Mouse (Mus musculus): ENCODE results near the gene Srsf6. TPM values are rescaled to one million over a fixed set of nuclear protein-coding genes. Genes with fewer than 3 reads are reported as not detected.

Srsf6 gene
- polyA plus RNA-seq, 1 experiment: 129 TPM

GRCm38 (mm10) chr2:162973206-162973605, 41.9 kb downstream of the Srsf6 start:
- H3K4me1 ChIP-seq (ENCODE audit: control insufficient read depth, insufficient read depth, low read length): no peaks in the 10 kb centered on the region
- no peak for TF ChIP-seq CTCF (IDR thresholded peaks at IDR 0.05; ENCODE audit: extremely low read depth, insufficient read depth, low read length)
- TF ChIP-seq POLR2A (IDR thresholded peaks at IDR 0.05; ENCODE audit: extremely low read depth, insufficient read depth, low read length): no peak
- H3K27ac ChIP-seq (ENCODE audit: insufficient read depth, low read length): no peak overlapping the region

GRCm38 (mm10) chr2:162973637-162974036, 42.3 kb downstream of the Srsf6 start:
- no peak overlapping the region for H3K4me3 ChIP-seq (ENCODE audit: insufficient read depth, low read length)
- H3K4me1 ChIP-seq (ENCODE audit: control insufficient read depth, insufficient read depth, low read length): no peaks in the 10 kb centered on the region
- TF ChIP-seq POLR2A (IDR thresholded peaks at IDR 0.05; ENCODE audit: extremely low read depth, insufficient read depth, low read length) (no peak), CTCF (IDR thresholded peaks at IDR 0.05; ENCODE audit: extremely low read depth, insufficient read depth, low read length) (no peak)
- no peak overlapping the region for H3K27ac ChIP-seq (ENCODE audit: insufficient read depth, low read length)

More at GRCm38 (mm10) chr2:162973206-162973605, 41.9 kb downstream of the Srsf6 start:
- H3K4me3 ChIP-seq (ENCODE audit: insufficient read depth, low read length): no peak overlapping the region

DNA sequence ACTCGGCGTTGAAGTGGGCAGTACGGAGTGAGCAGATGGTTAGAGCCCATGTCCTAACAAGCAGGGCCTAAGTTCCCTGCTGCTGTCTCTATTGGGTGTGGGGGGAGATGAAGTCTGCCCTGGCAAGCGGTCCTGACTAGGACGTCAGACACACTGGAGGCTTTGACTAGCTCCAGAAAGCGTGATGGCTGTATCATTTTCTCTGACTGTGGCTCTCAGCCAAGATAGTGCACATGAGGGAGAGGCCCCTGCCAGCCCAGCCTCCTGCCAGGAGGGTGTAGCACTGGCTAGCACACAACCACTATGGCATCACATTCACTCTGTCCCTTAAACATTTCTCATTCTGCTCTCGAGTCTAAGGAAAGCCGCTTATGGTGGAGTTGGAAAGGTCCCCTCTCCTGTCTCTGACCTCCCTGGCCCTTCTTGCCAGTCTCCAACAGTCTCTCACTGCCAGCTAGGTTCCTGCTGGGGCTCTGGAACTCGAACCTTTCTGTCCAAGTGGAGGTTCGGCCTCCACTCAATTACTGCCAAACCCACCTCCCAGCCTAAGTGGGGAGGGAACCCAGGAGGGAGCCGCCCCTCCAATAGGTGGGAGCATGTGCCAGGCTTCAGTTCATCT, 43.9 kb downstream of the Srsf6 start:
- 0 out of 2 replicates have a peak overlapping the region, but pooled peaks have one; percentile 10 for H3K27ac ChIP-seq (ENCODE audit: insufficient read depth, low read length)
- H3K4me1 ChIP-seq (ENCODE audit: control insufficient read depth, insufficient read depth, low read length): no peaks in the 10 kb centered on the region
- no peak for TF ChIP-seq CTCF (IDR thresholded peaks at IDR 0.05; ENCODE audit: extremely low read depth, insufficient read depth, low read length)
- TF ChIP-seq POLR2A (IDR thresholded peaks at IDR 0.05; ENCODE audit: extremely low read depth, insufficient read depth, low read length): no peak
- no peak overlapping the region for H3K4me3 ChIP-seq (ENCODE audit: insufficient read depth, low read length)

GRCm38 (mm10) chr2:162976001-162976400, 44.7 kb downstream of the Srsf6 start:
- no peak overlapping the region for H3K4me3 ChIP-seq (ENCODE audit: insufficient read depth, low read length)
- no peak overlapping the region for H3K27ac ChIP-seq (ENCODE audit: insufficient read depth, low read length)
- no peaks in the 10 kb centered on the region for H3K4me1 ChIP-seq (ENCODE audit: control insufficient read depth, insufficient read depth, low read length)
- TF ChIP-seq POLR2A (IDR thresholded peaks at IDR 0.05; ENCODE audit: extremely low read depth, insufficient read depth, low read length) (no peak), CTCF (IDR thresholded peaks at IDR 0.05; ENCODE audit: extremely low read depth, insufficient read depth, low read length) (no peak)

DNA sequence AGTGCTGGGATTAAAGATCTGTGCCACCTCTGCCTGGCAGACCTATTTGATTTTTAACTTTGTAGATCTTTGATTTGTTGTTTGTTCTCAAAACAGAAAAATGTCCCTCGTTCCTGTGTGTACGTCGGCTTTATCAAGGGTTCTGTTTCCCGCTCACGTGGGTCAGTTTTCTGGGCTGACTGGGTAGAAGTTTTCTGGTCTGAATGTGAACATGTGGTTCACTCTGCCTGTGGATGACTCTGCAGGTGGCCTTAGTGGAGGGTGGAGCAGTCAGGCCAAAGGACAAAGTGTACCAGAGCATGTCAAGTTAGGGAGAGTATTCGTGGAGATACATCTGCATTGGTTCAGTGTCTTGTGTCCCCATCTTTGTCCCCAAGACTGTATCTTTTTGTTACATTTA, 53.1 kb downstream of the Srsf6 start:
- H3K4me3 ChIP-seq (ENCODE audit: insufficient read depth, low read length): no peak overlapping the region

DNA sequence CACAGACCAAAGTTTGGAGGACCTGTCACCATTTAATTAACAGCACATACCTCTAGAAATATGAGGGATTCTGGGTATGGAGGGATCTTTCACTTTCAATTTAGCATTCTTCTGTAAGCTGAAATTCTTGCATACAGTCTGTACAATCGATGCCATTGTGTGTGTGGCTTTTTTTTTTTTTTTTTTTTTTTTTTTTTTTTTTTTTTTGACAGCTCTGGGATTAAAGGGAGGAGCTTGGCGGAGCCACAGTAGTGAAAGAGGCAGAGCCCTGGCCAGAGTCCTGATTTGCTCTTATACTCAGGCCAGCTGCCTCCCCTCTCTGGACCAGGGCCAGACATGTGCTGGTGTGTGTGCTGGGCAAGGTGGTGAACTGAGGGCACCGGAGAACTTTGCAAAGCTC, 54.6 kb downstream of the Srsf6 start:
- H3K27ac ChIP-seq (ENCODE audit: insufficient read depth, low read length): no peak overlapping the region
- H3K4me1 ChIP-seq (ENCODE audit: control insufficient read depth, insufficient read depth, low read length): no peaks in the 10 kb centered on the region
- H3K4me3 ChIP-seq (ENCODE audit: insufficient read depth, low read length): no peak overlapping the region
- no peak for TF ChIP-seq POLR2A (IDR thresholded peaks at IDR 0.05; ENCODE audit: extremely low read depth, insufficient read depth, low read length)
- TF ChIP-seq CTCF (IDR thresholded peaks at IDR 0.05; ENCODE audit: extremely low read depth, insufficient read depth, low read length): no peak

More for the DNA sequence above, 53.1 kb downstream of the Srsf6 start:
- H3K4me1 ChIP-seq (ENCODE audit: control insufficient read depth, insufficient read depth, low read length): no peaks in the 10 kb centered on the region
- TF ChIP-seq CTCF (IDR thresholded peaks at IDR 0.05; ENCODE audit: extremely low read depth, insufficient read depth, low read length): no peak
- TF ChIP-seq POLR2A (IDR thresholded peaks at IDR 0.05; ENCODE audit: extremely low read depth, insufficient read depth, low read length): no peak
- no peak overlapping the region for H3K27ac ChIP-seq (ENCODE audit: insufficient read depth, low read length)

Other genes starting within 250 kb of the Srsf6 start
- gene L3mbtl1, start 11.9 kb downstream of the Srsf6 start, polyA plus RNA-seq (2012; rRNA removed): 17.5 and 19.4 TPM in 2 replicates
- gene Sgk2, start 55.8 kb downstream of the Srsf6 start, polyA plus RNA-seq (2012; rRNA removed): 2.4 and 2.8 TPM in 2 replicates
- 34.0 and 34.2 TPM in 2 replicates for gene Ift52, start 85.8 kb downstream of the Srsf6 start, polyA plus RNA-seq (2012; rRNA removed)
- gene Mybl2, start 123.2 kb downstream of the Srsf6 start, polyA plus RNA-seq (2012; rRNA removed): 2.0 and 2.3 TPM in 2 replicates
- not detected in 2 replicates for gene Gtsf1l, start 156.3 kb downstream of the Srsf6 start, polyA plus RNA-seq (2012; rRNA removed)